Mouse (Mus musculus): ENCODE results near the gene H2-Ke6. TPM values are rescaled to one million over a fixed set of nuclear protein-coding genes. Genes with fewer than 3 reads are reported as not detected.

H2-Ke6 gene
- polyA plus RNA-seq (2015; fragmentation: Nextera tagmentation; extraction: Ambion mirVana), result 30.1 and 32.2 TPM in 2 replicates

- peaks cover 60% of the 10 kb centered on the region for H3K4me1 ChIP-seq (ENCODE audit: control insufficient read depth, low read depth, low read length)
- peak within 1 kb of the TSS; percentile 85 for H3K4me3 ChIP-seq (ENCODE audit: low read depth, low read length)
- under 1% methylated on average over 48 of the region's 49 CpGs for WGBS (ENCODE audit: insufficient replicate concordance)
- no peaks in the 10 kb centered on the region for H3K27me3 ChIP-seq (ENCODE audit: control insufficient read depth, insufficient read depth, low read depth, low read length)
- H3K9me3 ChIP-seq (replicated peaks; ENCODE audit: control insufficient read depth, low read length), result no peaks in the 10 kb centered on the region
- peak; percentile 80 for ATAC-seq (ENCODE audit: low read depth)
- peaks cover 21% of the 10 kb centered on the region; the same call in 1 of the 2 replicates for H3K36me3 ChIP-seq (ENCODE audit: control insufficient read depth, insufficient read depth)
- peak within 1 kb of the TSS; percentile 99 for H3K4me2 ChIP-seq (ENCODE audit: low read depth, low read length)
- peak within 1 kb of the TSS; percentile 74 for H3K9ac ChIP-seq (ENCODE audit: low read depth, low read length)
- H3K27ac ChIP-seq (ENCODE audit: low read length), result peak within 1 kb of the TSS; percentile 85
These were observed at the start of gene H2-Ke6 for GRCm38 (mm10) chr17:34027656-34028223. TSS of gene H2-Ke6 (minus strand) at chr17:34028060.

GRCm38 (mm10) chr17:34077549-34077948, 49.7 kb upstream of the H2-Ke6 start:
- 1% methylated on average over 9 of the region's 9 CpGs for WGBS (ENCODE audit: insufficient replicate concordance)
- H3K4me3 ChIP-seq (ENCODE audit: low read depth, low read length), result no peak overlapping the region
- no peaks in the 10 kb centered on the region; the same call in 1 of the 2 replicates for H3K4me1 ChIP-seq (ENCODE audit: control insufficient read depth, low read depth, low read length)
- H3K27ac ChIP-seq (ENCODE audit: low read length), result no peak overlapping the region
- no peaks in the 10 kb centered on the region for H3K36me3 ChIP-seq (ENCODE audit: control insufficient read depth, insufficient read depth)
- no peak for ATAC-seq (ENCODE audit: low read depth)
- peaks cover 20% of the 10 kb centered on the region for H3K27me3 ChIP-seq (ENCODE audit: control insufficient read depth, insufficient read depth, low read depth, low read length)
- no peak overlapping the region for H3K4me2 ChIP-seq (ENCODE audit: low read depth, low read length)
- no peaks in the 10 kb centered on the region for H3K9me3 ChIP-seq (replicated peaks; ENCODE audit: control insufficient read depth, low read length)
- H3K9ac ChIP-seq (ENCODE audit: low read depth, low read length), result no peak overlapping the region

- H3K4me2 ChIP-seq (ENCODE audit: low read depth, low read length), result no peak overlapping the region
- peaks cover 20% of the 10 kb centered on the region for H3K27me3 ChIP-seq (ENCODE audit: control insufficient read depth, insufficient read depth, low read depth, low read length)
- H3K9ac ChIP-seq (ENCODE audit: low read depth, low read length), result no peak overlapping the region
- H3K36me3 ChIP-seq (ENCODE audit: control insufficient read depth, insufficient read depth), result no peaks in the 10 kb centered on the region
- H3K27ac ChIP-seq (ENCODE audit: low read length), result no peak overlapping the region
- no peak for ATAC-seq (ENCODE audit: low read depth)
- H3K4me3 ChIP-seq (ENCODE audit: low read depth, low read length), result no peak overlapping the region
- no peaks in the 10 kb centered on the region for H3K9me3 ChIP-seq (replicated peaks; ENCODE audit: control insufficient read depth, low read length)
- H3K4me1 ChIP-seq (ENCODE audit: control insufficient read depth, low read depth, low read length), result no peaks in the 10 kb centered on the region; the same call in 1 of the 2 replicates
- 26% methylated on average over 7 of the region's 7 CpGs for WGBS (ENCODE audit: insufficient replicate concordance)
These were observed 47.4 kb upstream of the H2-Ke6 start for GRCm38 (mm10) chr17:34075271-34075670.

GRCm38 (mm10) chr17:34072091-34072490, 44.2 kb upstream of the H2-Ke6 start:
- Histone ChIP-seq H3K27me3 (ENCODE audit: control insufficient read depth, insufficient read depth, low read depth, low read length) (peaks cover 15% of the 10 kb centered on the region), H3K4me1 (ENCODE audit: control insufficient read depth, low read depth, low read length) (no peaks in the 10 kb centered on the region), H3K9ac (ENCODE audit: low read depth, low read length) (no peak overlapping the region), H3K9me3 (replicated peaks; ENCODE audit: control insufficient read depth, low read length) (no peaks in the 10 kb centered on the region), H3K27ac (ENCODE audit: low read length) (no peak overlapping the region), H3K36me3 (ENCODE audit: control insufficient read depth, insufficient read depth) (no peaks in the 10 kb centered on the region), H3K4me2 (ENCODE audit: low read depth, low read length) (no peak overlapping the region), H3K4me3 (ENCODE audit: low read depth, low read length) (no peak overlapping the region)
- no peak for ATAC-seq (ENCODE audit: low read depth)
- WGBS (ENCODE audit: insufficient replicate concordance), result 35% methylated on average over 5 of the region's 5 CpGs

- H3K4me2 ChIP-seq (ENCODE audit: low read depth, low read length), result no peak overlapping the region
- H3K4me3 ChIP-seq (ENCODE audit: low read depth, low read length), result no peak overlapping the region
- no peaks in the 10 kb centered on the region for H3K4me1 ChIP-seq (ENCODE audit: control insufficient read depth, low read depth, low read length)
- no peak for ATAC-seq (ENCODE audit: low read depth)
- no peaks in the 10 kb centered on the region for H3K36me3 ChIP-seq (ENCODE audit: control insufficient read depth, insufficient read depth)
- H3K27me3 ChIP-seq (ENCODE audit: control insufficient read depth, insufficient read depth, low read depth, low read length), result no peaks in the 10 kb centered on the region
- no peak overlapping the region for H3K9ac ChIP-seq (ENCODE audit: low read depth, low read length)
- no peaks in the 10 kb centered on the region for H3K9me3 ChIP-seq (replicated peaks; ENCODE audit: control insufficient read depth, low read length)
- H3K27ac ChIP-seq (ENCODE audit: low read length), result no peak overlapping the region
- WGBS (ENCODE audit: insufficient replicate concordance), result 33% methylated on average over 3 of the region's 3 CpGs
These were observed 41.0 kb upstream of the H2-Ke6 start for GRCm38 (mm10) chr17:34068864-34069263.

- Histone ChIP-seq H3K9ac (ENCODE audit: low read depth, low read length) (no peak overlapping the region), H3K9me3 (replicated peaks; ENCODE audit: control insufficient read depth, low read length) (no peaks in the 10 kb centered on the region), H3K27ac (ENCODE audit: low read length) (no peak overlapping the region), H3K4me1 (ENCODE audit: control insufficient read depth, low read depth, low read length) (no peaks in the 10 kb centered on the region), H3K27me3 (ENCODE audit: control insufficient read depth, insufficient read depth, low read depth, low read length) (no peaks in the 10 kb centered on the region), H3K4me2 (ENCODE audit: low read depth, low read length) (no peak overlapping the region), H3K4me3 (ENCODE audit: low read depth, low read length) (no peak overlapping the region), H3K36me3 (ENCODE audit: control insufficient read depth, insufficient read depth) (no peaks in the 10 kb centered on the region)
- ATAC-seq (ENCODE audit: low read depth), result peak; percentile 35; the same call in 1 of the 2 replicates
- 27% methylated on average over 7 of the region's 7 CpGs for WGBS (ENCODE audit: insufficient replicate concordance)
These were observed 29.4 kb upstream of the H2-Ke6 start for GRCm38 (mm10) chr17:34057224-34057623.

- 49% methylated on average over 5 of the region's 5 CpGs for WGBS (ENCODE audit: insufficient replicate concordance)
- Histone ChIP-seq H3K27ac (ENCODE audit: low read length) (no peak overlapping the region), H3K27me3 (ENCODE audit: control insufficient read depth, insufficient read depth, low read depth, low read length) (no peaks in the 10 kb centered on the region)
These were observed 19.7 kb upstream of the H2-Ke6 start for GRCm38 (mm10) chr17:34047404-34048050.

GRCm38 (mm10) chr17:34045941-34046340, 18.1 kb upstream of the H2-Ke6 start:
- Histone ChIP-seq H3K27ac (ENCODE audit: low read length) (no peak overlapping the region), H3K9ac (ENCODE audit: low read depth, low read length) (no peak overlapping the region), H3K4me1 (ENCODE audit: control insufficient read depth, low read depth, low read length) (no peaks in the 10 kb centered on the region), H3K9me3 (replicated peaks; ENCODE audit: control insufficient read depth, low read length) (no peaks in the 10 kb centered on the region), H3K36me3 (ENCODE audit: control insufficient read depth, insufficient read depth) (no peaks in the 10 kb centered on the region), H3K27me3 (ENCODE audit: control insufficient read depth, insufficient read depth, low read depth, low read length) (peaks cover 2% of the 10 kb centered on the region; the same call in 1 of the 2 replicates), H3K4me3 (ENCODE audit: low read depth, low read length) (no peak overlapping the region), H3K4me2 (ENCODE audit: low read depth, low read length) (no peak overlapping the region)
- no peak for ATAC-seq (ENCODE audit: low read depth)
- 69% methylated on average over 14 of the region's 14 CpGs for WGBS (ENCODE audit: insufficient replicate concordance)

More at GRCm38 (mm10) chr17:34047404-34048050, 19.7 kb upstream of the H2-Ke6 start:
- Histone ChIP-seq H3K36me3 (ENCODE audit: control insufficient read depth, insufficient read depth) (no peaks in the 10 kb centered on the region), H3K4me1 (ENCODE audit: control insufficient read depth, low read depth, low read length) (no peaks in the 10 kb centered on the region), H3K9ac (ENCODE audit: low read depth, low read length) (no peak overlapping the region), H3K9me3 (replicated peaks; ENCODE audit: control insufficient read depth, low read length) (no peaks in the 10 kb centered on the region), H3K4me2 (ENCODE audit: low read depth, low read length) (no peak overlapping the region), H3K4me3 (ENCODE audit: low read depth, low read length) (no peak overlapping the region)
- ATAC-seq (ENCODE audit: low read depth), result no peak
